Mouse (Mus musculus) embryonic fibroblast, embryonic 13.5 days (primary cell): ENCODE results near the gene Abca14.

ENCODE experiments used
- CTCF ChIP-seq: IDR thresholded peaks from 2 replicates; pipeline ENCODE4 v1.5.1; 2011; ENCODE audit warnings: mild to moderate bottlenecking, control low read depth, low read length, moderate library complexity, borderline replicate concordance; ENCODE audit not compliant: insufficient read depth
- POLR2A ChIP-seq: IDR thresholded peaks from 2 replicates; pipeline ENCODE4 v1.6.1; 2011; ENCODE audit warnings: low read depth, mild to moderate bottlenecking, control low read depth, low read length, moderate library complexity

DNA sequence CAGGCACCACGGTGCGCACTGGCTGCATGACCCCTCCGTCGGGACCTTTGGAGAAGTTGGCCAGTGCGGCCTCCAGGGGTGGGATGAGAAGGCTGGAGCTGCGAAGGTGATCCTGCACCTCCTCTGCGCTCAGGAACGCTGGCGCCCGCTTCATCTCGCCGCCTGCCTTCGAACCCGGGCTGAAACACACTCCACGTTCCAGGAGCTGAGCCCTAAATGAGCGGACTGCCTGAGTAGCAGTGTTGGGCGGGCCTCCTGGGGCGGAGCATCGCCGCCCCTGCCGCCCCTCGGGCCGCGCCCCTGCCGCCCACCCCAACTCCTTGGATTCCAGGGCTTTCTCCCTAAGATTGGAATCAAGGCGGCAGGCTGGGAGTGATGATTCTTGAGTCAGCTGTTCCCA is 2.0 kb upstream of the Abca14 start, which contains the start of gene Crym:
- no peak for TF ChIP-seq POLR2A
- TF ChIP-seq CTCF = no peak
